Mouse (Mus musculus) heart, postnatal 36 days (tissue): ENCODE data around the gene Abca12. TPM values are rescaled to one million over a fixed set of nuclear protein-coding genes. Genes with fewer than 3 reads are reported as not detected.

Experiments
- DNase-seq, 2 experiments: peaks; one replicate each; pipeline ENCODE4 v3.0.0; 2021 to 2022
- intact Hi-C: fragments of 180-260 bp; cut with DNase I; formaldehyde crosslinking; loops from one replicate; pipeline ENCODE4 v1.15.1; 2025
- total RNA-seq, 2 experiments: library from RNA; stranded (reverse); gene quantifications; 2 replicates each; pipeline ENCODE4 v1.2.3; 2021

Gene Abca12
- total RNA-seq, 2 experiments from 2014 or later: 3.1 to 4.8 TPM

GRCm38 (mm10) chr1:71341370-71342260 is 73.1 kb downstream of the Abca12 start:
- intact Hi-C loops: no loop called here
- no peak for DNase-seq

- intact Hi-C loops: no loop called here
- DNase-seq: no peak
These were observed 76.0 kb downstream of the Abca12 start for GRCm38 (mm10) chr1:71338548-71339340.

DNA sequence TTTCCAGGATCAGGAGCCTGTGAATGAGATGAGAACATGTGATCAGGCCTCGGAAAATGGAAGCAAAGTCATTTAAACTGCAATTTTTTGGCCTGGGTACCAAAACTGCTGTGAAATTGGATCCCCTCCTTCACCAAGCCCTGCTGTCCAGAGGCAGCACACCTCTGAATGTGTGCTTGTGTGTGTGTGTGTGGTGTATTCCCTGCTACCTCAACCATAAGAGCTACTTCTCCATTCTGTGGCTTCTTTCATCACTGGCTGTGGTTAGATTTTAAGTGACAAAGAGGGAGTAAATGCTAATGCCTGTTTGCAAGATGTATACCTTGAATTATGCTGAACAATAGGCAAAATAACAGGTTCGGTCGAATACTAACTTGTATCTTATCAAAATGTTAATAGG is 84.4 kb downstream of the Abca12 start:
- DNase-seq: no peak
- intact Hi-C loops: no loop called here

- intact Hi-C loops: no loop called here
- DNase-seq: peak in 1 of 2 experiments; percentile 13
These were observed 102.5 kb downstream of the Abca12 start for GRCm38 (mm10) chr1:71312171-71312570.

- intact Hi-C loops: no loop called here
- no peak for DNase-seq
These were observed 104.1 kb downstream of the Abca12 start for GRCm38 (mm10) chr1:71310614-71311013.

- no peak for DNase-seq
- intact Hi-C loops: no loop called here
These were observed 107.3 kb downstream of the Abca12 start for GRCm38 (mm10) chr1:71307362-71307761.

DNA sequence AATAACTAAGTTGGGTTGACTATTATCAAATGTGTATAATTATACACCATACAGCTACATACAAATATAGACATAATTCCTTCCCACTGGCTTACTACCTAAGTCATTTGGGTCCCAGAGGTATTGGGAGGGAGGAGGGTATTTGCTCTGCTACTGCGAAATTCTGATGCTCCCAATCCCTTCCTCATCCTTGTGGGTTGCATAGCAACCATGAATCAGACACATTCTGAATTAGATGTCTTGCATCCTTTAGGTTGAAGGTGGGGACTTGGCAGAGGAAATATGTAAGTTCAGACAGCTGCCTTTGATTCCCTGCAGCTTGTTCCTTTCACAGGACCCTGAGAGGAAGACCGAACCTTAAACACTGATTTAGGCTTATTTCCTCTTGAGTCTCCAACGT is 108.5 kb downstream of the Abca12 start:
- no peak for DNase-seq
- intact Hi-C loops: no loop called here

GRCm38 (mm10) chr1:71304588-71304987 is 110.1 kb downstream of the Abca12 start:
- intact Hi-C loops: no loop called here
- DNase-seq: no peak

DNA sequence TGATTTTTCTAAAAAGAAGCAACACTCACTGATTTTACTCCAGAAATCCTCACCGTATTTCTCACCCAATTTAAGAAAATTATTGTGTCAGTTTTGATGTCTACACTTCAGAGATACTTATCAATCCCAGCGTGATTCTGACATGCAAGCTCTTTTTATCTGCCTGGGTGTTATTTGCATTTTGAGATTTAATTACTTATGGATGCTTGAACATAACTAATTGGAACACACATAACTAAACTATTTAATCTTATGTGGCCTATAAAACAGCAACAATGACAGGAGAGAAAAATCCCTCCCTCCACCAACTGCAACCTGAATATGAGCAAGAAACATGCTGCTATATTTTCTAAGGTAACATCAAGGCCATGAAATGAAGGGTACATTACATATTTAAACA is 117.7 kb downstream of the Abca12 start:
- DNase-seq: no peak
- intact Hi-C loops: no loop called here

DNA sequence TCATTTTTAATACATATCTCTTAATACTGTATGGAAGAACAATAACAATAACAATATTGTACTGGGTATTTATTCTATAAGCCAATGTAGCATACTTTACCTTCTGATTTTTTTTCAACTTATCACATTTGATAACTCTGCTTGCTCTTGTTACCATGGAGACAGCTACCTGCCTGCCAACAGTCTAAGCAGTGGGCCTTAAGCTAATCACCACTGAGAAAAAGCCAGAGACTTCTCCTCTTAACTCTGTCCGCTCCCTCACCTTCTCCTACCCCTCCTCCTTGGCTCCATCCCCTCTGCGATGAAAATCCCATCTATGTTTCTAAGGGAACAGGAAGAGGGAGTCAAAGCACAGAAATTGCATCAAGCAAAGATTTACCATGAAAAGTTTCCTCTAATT is 118.1 kb downstream of the Abca12 start:
- DNase-seq: no peak

GRCm38 (mm10) chr1:71291917-71292316 is 122.8 kb downstream of the Abca12 start:
- DNase-seq: no peak
- intact Hi-C loops: no loop called here

More for the DNA sequence above, 118.1 kb downstream of the Abca12 start:
- intact Hi-C loops: no loop called here

- DNase-seq: peak; percentile 46 to 69
These were observed 125.2 kb downstream of the Abca12 start for GRCm38 (mm10) chr1:71289511-71289910.

GRCm38 (mm10) chr1:71276940-71277339 is 137.8 kb downstream of the Abca12 start:
- intact Hi-C loops: no loop called here
- DNase-seq: no peak

More at GRCm38 (mm10) chr1:71289511-71289910, 125.2 kb downstream of the Abca12 start:
- intact Hi-C loops: loop anchor here (1.0 to 5.0 kb wide), 3 partner anchors 217 to 853 kb away; no protein-coding TSS in a partner anchor

DNA sequence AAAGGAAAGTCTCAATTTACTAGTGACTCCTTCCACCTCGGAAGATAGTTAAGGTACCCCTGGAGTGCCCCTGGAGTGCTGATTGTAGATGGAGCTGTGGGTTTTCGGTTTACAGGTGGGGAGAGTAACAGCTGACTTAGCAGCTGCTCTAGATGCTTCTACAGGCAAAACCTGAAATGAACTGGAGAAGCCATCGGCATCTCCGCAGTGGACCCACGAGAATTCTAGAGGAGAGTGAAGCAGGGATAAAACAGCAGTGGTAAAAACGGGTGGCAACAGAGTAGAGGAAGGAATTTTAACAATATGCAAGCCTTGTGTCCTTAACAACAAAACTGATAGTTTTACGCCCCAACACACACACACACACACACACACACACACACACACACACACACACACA is 142.2 kb downstream of the Abca12 start:
- intact Hi-C loops: no loop called here
- DNase-seq: no peak

GRCm38 (mm10) chr1:71272077-71272476 is 142.6 kb downstream of the Abca12 start:
- intact Hi-C loops: no loop called here
- no peak for DNase-seq

GRCm38 (mm10) chr1:71270083-71270482 is 144.6 kb downstream of the Abca12 start:
- intact Hi-C loops: no loop called here
- DNase-seq: no peak

DNA sequence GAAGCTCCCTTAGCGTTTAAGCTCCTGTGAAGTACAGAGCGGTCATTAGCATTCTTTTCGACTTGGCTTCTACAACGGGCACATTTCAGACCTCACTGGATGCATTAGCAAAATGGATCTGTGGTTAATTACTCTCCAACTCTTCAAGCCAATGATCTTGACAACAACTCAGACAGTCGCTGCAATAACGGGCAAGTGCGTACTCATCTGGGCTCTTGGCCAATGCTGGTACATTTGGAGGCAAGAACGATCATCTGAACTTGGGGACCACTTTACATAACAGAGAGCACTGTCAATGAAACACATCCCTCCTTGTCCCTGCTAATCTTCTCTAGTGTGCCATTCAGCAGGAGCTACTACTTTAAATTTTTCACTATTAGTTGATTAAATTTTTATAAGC is 148.1 kb downstream of the Abca12 start:
- no peak for DNase-seq
- intact Hi-C loops: no loop called here

- intact Hi-C loops: no loop called here
- no peak for DNase-seq
These were observed 151.2 kb downstream of the Abca12 start for GRCm38 (mm10) chr1:71263532-71263931.

DNA sequence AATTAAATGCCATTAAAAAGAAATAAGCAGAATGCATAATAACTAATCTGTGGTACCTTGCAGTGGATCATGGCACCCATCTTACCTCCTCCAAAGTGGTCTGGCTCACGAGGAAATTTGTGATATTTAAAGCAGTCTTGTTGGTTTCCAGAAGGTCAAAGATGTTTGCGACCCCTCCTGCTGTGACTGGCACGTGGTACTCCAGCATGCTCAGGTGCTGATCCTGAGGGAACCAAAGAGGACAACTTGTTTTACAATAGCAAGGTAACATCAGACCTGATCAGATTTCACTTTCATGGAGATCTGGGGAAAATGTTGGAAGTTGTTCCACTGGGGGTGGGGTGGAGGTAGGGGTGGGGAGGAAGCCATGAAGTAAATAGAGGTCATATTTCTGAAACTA is 170.1 kb downstream of the Abca12 start:
- intact Hi-C loops: no loop called here
- DNase-seq: no peak

DNA sequence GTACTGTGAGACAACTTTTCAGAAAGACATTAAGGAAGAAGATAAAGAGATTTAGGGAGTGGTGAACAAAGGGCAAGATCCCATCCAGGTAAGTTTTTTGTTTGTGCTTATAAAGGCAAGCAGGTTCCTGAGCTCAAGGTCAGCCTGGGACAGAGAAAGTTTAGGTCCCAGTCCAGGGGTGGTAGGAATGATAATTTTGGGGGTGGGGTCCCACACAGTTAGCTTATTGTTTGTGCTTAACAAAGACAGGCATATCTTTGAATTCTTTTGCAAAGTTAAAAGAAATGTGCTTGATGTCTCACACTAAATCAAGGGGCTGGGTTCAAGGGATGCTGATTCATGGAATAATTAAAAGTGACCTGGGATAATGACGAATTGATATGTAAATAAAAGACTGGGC is 173.3 kb downstream of the Abca12 start:
- DNase-seq: no peak
- intact Hi-C loops: no loop called here

DNA sequence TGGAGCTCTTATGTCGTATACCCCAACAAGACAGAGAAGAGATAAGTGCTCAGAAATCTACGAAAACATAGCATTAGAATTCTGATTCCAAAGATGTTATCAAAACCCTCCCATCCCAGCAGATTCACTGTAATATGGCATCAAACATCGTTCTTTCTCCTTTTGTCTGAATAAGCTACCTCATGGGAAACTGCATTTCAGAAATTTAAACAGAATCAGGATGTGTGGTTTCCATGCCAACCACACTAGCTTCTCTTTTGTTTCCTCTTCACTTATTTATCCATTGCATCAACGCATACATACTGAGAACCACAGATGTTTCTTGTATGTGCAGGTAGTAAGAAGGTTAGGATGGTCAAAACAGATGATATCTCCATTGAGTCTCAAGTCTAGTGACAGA is 175.1 kb downstream of the Abca12 start:
- intact Hi-C loops: no loop called here
- DNase-seq: no peak

DNA sequence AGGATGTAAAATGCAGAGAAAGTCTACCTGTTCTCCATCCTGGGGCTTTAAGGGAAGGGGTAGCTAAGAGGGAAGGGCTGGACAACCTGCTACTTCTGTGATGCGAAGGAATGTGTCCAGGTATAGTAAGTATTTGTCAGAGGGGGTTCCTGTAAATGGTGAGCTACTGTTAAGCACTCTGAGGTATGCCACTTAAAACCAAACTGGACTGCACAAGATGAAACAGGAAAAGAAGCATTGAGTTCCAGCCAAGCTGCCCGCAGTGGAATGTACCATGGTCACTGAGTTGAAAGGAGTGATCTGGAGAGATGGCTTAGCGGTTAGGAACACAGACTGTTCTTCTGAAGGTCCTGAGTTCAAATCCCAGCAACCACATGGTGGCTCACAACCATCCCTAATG is 179.4 kb downstream of the Abca12 start:
- DNase-seq: no peak
- intact Hi-C loops: no loop called here
